Mouse (Mus musculus): ENCODE measurements at regions not wholly inside any gene's neighbourhood (a gene's known extent, or its start where the extent isn't known, plus 50 kb on each side); places are given as distances from the start of the nearest gene placed in this dataset.

DNA sequence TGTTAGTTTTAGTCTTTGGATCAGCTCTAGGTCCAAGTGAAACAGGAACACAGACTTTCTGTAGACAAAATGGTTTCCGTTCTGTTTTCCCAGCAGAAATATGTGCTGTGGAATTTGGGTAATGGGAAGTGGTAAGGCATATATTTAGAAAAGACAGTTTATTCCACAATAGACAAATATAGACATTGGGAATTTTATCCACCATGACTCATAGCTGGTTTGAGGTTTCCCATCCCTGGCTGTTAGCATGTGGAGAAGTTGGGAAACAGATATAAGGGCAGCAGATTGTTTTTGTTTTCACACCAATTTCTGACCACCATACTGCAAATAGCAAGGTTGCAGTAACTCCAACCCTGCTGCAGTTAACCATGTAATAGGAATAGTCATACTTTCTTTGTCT, 385.0 kb upstream of the Adam34 start:
- Histone ChIP-seq H3K4me1 (ENCODE audit: control insufficient read depth, insufficient read depth, low read length) (no peaks in the 10 kb centered on the region), H3K9ac (ENCODE audit: low read depth, low read length) (no peak overlapping the region), H3K9me3 (ENCODE audit: control insufficient read depth, low read length) (no peaks in the 10 kb centered on the region), H3K4me3 (ENCODE audit: low read depth, low read length) (no peak overlapping the region), H3K36me3 (ENCODE audit: control insufficient read depth, insufficient read depth, low read length) (no peaks in the 10 kb centered on the region), H3K4me2 (ENCODE audit: low read depth, low read length) (no peak overlapping the region), H3K27ac (replicated peaks; ENCODE audit: low read depth, low read length) (no peak overlapping the region), H3K27me3 (replicated peaks; ENCODE audit: control insufficient read depth, insufficient read depth, low read length) (no peaks in the 10 kb centered on the region)
- peak; percentile 49 for DNase-seq (ENCODE audit: low spot score)
- 67% methylated on average over 1 of the region's 1 CpGs for WGBS
- ATAC-seq (ENCODE audit: low read depth), result no peak

DNA sequence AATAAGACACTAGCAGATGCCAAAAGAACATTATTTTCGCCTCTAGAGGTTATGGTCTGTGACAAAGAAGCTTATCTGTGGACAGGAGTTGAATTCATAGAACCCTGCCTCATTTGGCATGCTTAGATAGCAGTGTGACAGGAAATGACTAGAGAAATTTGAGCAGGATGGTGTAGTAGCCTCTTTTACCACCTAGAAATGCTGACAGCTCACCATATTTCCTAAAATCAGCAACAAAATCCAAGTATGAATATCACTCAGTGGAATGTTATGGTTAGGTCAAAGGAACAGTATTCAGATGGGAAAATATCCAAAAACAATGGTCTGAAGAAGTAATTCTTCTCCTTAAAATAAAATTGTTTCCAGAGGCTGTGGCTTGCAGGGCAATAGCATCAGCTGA, 383.6 kb upstream of the Adam34 start:
- H3K4me2 ChIP-seq (ENCODE audit: low read depth, low read length), result no peak overlapping the region
- ATAC-seq (ENCODE audit: low read depth) (no peak), DNase-seq (ENCODE audit: low spot score) (no peak)
- 71% methylated on average over 1 of the region's 1 CpGs for WGBS
- no peaks in the 10 kb centered on the region for H3K36me3 ChIP-seq (ENCODE audit: control insufficient read depth, insufficient read depth, low read length)
- no peak overlapping the region for H3K27ac ChIP-seq (replicated peaks; ENCODE audit: low read depth, low read length)
- H3K4me3 ChIP-seq (ENCODE audit: low read depth, low read length), result no peak overlapping the region
- no peaks in the 10 kb centered on the region for H3K9me3 ChIP-seq (ENCODE audit: control insufficient read depth, low read length)
- no peak overlapping the region for H3K9ac ChIP-seq (ENCODE audit: low read depth, low read length)
- H3K27me3 ChIP-seq (replicated peaks; ENCODE audit: control insufficient read depth, insufficient read depth, low read length), result no peaks in the 10 kb centered on the region
- H3K4me1 ChIP-seq (ENCODE audit: control insufficient read depth, insufficient read depth, low read length), result no peaks in the 10 kb centered on the region

DNA sequence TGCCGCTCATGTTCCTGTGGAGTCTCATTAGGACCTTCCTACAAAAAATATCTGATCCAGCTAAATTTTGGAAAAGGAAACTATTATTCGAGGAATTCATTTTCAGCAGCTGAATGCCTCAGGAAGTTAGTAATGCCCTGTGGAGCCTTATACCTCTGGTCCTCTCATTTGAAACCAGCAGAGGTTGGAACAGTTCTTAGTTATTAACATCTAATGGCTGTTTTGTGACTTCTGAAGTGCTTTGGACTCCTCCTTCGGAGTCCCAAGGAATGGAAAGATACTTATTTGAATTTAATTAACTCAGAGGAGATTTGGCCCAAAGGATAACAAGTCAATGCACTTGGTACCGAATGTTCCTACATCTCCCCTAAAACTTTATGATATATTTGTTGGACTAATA, 372.2 kb upstream of the Adam34 start:
- WGBS, result 67% methylated on average over 4 of the region's 4 CpGs
- DNase-seq (ENCODE audit: low spot score) (no peak), ATAC-seq (ENCODE audit: low read depth) (no peak)
- H3K4me1 ChIP-seq (ENCODE audit: control insufficient read depth, insufficient read depth, low read length), result 0 out of 2 replicates have a peak, but pooled peaks cover 3% of the 10 kb centered on the region
- no peaks in the 10 kb centered on the region for H3K9me3 ChIP-seq (ENCODE audit: control insufficient read depth, low read length)
- H3K9ac ChIP-seq (ENCODE audit: low read depth, low read length), result no peak overlapping the region
- H3K4me2 ChIP-seq (ENCODE audit: low read depth, low read length), result no peak overlapping the region
- no peaks in the 10 kb centered on the region for H3K27me3 ChIP-seq (replicated peaks; ENCODE audit: control insufficient read depth, insufficient read depth, low read length)
- H3K36me3 ChIP-seq (ENCODE audit: control insufficient read depth, insufficient read depth, low read length), result no peaks in the 10 kb centered on the region
- no peak overlapping the region for H3K27ac ChIP-seq (replicated peaks; ENCODE audit: low read depth, low read length)
- no peak overlapping the region for H3K4me3 ChIP-seq (ENCODE audit: low read depth, low read length)

DNA sequence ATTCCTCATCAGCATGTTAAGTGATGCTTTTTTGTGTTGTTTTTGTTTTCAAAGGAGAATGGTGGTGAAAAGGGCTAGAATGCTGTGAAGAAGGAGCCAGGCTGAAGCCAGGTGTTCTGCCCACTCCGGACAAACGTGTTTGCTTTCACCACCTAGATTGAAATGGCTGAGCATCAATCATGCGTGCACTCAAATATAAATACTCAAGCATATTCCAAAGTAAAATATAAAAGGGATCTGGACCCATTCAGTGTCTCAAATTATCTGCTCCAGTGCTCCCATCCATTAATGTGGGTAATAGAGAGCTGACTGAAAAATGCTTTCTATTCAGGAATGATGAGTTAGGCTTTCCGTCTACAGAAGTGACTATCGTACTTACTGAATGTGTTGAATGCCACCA, 349.0 kb upstream of the Adam34 start:
- no peaks in the 10 kb centered on the region for H3K4me1 ChIP-seq (ENCODE audit: control insufficient read depth, insufficient read depth, low read length)
- no peaks in the 10 kb centered on the region for H3K27me3 ChIP-seq (replicated peaks; ENCODE audit: control insufficient read depth, insufficient read depth, low read length)
- ATAC-seq (ENCODE audit: low read depth) (no peak), DNase-seq (ENCODE audit: low spot score) (no peak)
- H3K4me3 ChIP-seq (ENCODE audit: low read depth, low read length), result no peak overlapping the region
- H3K9me3 ChIP-seq (ENCODE audit: control insufficient read depth, low read length), result no peaks in the 10 kb centered on the region
- H3K9ac ChIP-seq (ENCODE audit: low read depth, low read length), result no peak overlapping the region
- WGBS, result 77% methylated on average over 5 of the region's 5 CpGs
- no peak overlapping the region for H3K4me2 ChIP-seq (ENCODE audit: low read depth, low read length)
- no peaks in the 10 kb centered on the region for H3K36me3 ChIP-seq (ENCODE audit: control insufficient read depth, insufficient read depth, low read length)
- no peak overlapping the region for H3K27ac ChIP-seq (replicated peaks; ENCODE audit: low read depth, low read length)

DNA sequence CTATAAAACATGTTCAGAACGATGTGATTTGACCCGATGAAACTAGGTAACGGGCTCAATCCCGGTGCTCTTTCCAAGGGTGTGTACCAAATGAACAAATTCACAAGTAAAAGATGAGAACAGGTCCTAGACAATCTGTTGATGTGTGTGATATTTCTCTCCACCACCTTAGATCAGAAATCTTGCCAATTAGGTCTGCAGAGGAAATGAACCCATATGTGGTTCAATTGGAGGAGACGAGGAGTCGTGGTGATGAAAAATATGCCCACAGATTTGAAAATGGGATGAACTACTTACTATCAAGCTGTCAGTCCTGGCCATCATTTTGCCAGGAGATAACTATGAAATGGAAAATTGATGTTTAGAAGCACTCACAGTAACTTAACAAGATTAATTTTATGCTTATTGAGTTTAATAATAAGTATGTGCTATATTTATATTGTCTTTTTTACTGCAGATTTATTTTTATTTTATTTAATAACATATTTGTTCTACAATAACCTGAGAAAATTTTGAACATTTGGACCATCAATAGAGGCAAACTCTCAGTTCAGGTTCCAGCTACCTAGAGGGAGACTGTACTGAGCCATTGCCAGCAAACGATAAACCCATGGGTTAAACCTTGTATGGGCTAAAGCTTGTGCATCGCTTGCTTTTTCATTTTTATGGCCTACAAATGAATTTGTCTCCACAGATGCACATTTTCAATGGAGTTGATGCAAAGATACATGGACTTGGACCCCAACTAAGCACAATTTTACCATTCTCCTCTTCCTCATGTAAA, 332.9 kb upstream of the Adam34 start:
- DNase-seq (ENCODE audit: low spot score), result no peak
- H3K9ac ChIP-seq (ENCODE audit: low read depth, low read length), result no peak overlapping the region

DNA sequence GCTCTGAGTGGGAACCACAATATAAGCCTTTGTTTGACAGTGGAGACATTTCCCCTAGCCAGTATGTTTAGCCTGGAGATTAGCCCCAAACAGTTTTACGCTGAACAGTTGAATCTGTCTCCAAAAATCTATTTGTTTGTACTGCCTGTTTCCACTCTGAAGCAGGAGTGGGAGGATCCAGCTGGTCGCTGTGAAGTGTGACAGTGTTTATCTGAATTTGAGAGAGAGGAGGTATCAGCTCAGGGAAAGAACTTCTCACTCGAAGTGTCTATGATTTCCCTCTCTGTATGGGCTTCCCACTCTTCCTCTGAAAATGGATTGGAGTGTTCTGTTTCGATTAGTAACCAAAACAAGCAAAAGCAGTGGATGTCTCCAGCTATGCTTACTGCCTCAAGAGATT, 324.4 kb upstream of the Adam34 start:
- 46% methylated on average over 4 of the region's 4 CpGs for WGBS
- Histone ChIP-seq H3K4me2 (ENCODE audit: low read depth, low read length) (no peak overlapping the region), H3K27ac (replicated peaks; ENCODE audit: low read depth, low read length) (no peak overlapping the region), H3K27me3 (replicated peaks; ENCODE audit: control insufficient read depth, insufficient read depth, low read length) (no peaks in the 10 kb centered on the region), H3K4me1 (ENCODE audit: control insufficient read depth, insufficient read depth, low read length) (no peaks in the 10 kb centered on the region), H3K36me3 (ENCODE audit: control insufficient read depth, insufficient read depth, low read length) (no peaks in the 10 kb centered on the region), H3K4me3 (ENCODE audit: low read depth, low read length) (no peak overlapping the region), H3K9ac (ENCODE audit: low read depth, low read length) (no peak overlapping the region), H3K9me3 (ENCODE audit: control insufficient read depth, low read length) (no peaks in the 10 kb centered on the region)
- DNase-seq (ENCODE audit: low spot score), result no peak
- no peak for ATAC-seq (ENCODE audit: low read depth)

More for the DNA sequence above, 332.9 kb upstream of the Adam34 start:
- Histone ChIP-seq H3K27me3 (replicated peaks; ENCODE audit: control insufficient read depth, insufficient read depth, low read length) (no peaks in the 10 kb centered on the region), H3K27ac (replicated peaks; ENCODE audit: low read depth, low read length) (no peak overlapping the region), H3K4me1 (ENCODE audit: control insufficient read depth, insufficient read depth, low read length) (no peaks in the 10 kb centered on the region), H3K4me2 (ENCODE audit: low read depth, low read length) (no peak overlapping the region), H3K9me3 (ENCODE audit: control insufficient read depth, low read length) (no peaks in the 10 kb centered on the region), H3K4me3 (ENCODE audit: low read depth, low read length) (no peak overlapping the region), H3K36me3 (ENCODE audit: control insufficient read depth, insufficient read depth, low read length) (no peaks in the 10 kb centered on the region)
- WGBS, result 88% methylated on average over 8 of the region's 8 CpGs
- no peak for ATAC-seq (ENCODE audit: low read depth)

DNA sequence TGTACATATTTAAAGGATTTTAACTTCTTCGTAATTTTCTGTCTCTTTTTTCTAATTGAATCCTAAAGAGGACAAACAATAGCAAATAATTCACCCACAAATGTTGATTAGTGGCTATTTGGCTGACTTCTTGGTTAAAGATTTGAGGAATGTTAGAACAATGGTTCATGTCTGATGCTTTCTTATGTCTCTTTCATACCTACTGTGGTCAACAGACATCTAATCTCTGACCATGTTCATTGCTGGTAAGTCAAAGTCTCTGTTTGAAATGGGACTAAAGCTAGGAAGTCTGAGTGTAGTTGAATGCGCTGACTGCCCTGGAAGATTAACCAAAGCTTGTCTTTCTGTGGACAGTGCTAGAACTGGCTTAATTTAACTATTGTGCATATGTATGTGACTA, 321.5 kb upstream of the Adam34 start:
- no peaks in the 10 kb centered on the region for H3K4me1 ChIP-seq (ENCODE audit: control insufficient read depth, insufficient read depth, low read length)
- DNase-seq (ENCODE audit: low spot score) (no peak), ATAC-seq (ENCODE audit: low read depth) (no peak)
- H3K9ac ChIP-seq (ENCODE audit: low read depth, low read length), result no peak overlapping the region
- no peaks in the 10 kb centered on the region for H3K9me3 ChIP-seq (ENCODE audit: control insufficient read depth, low read length)
- H3K27me3 ChIP-seq (replicated peaks; ENCODE audit: control insufficient read depth, insufficient read depth, low read length), result no peaks in the 10 kb centered on the region
- no peak overlapping the region for H3K27ac ChIP-seq (replicated peaks; ENCODE audit: low read depth, low read length)
- no peak overlapping the region for H3K4me2 ChIP-seq (ENCODE audit: low read depth, low read length)
- H3K4me3 ChIP-seq (ENCODE audit: low read depth, low read length), result no peak overlapping the region
- no peaks in the 10 kb centered on the region for H3K36me3 ChIP-seq (ENCODE audit: control insufficient read depth, insufficient read depth, low read length)
- WGBS, result 82% methylated on average over 2 of the region's 2 CpGs

DNA sequence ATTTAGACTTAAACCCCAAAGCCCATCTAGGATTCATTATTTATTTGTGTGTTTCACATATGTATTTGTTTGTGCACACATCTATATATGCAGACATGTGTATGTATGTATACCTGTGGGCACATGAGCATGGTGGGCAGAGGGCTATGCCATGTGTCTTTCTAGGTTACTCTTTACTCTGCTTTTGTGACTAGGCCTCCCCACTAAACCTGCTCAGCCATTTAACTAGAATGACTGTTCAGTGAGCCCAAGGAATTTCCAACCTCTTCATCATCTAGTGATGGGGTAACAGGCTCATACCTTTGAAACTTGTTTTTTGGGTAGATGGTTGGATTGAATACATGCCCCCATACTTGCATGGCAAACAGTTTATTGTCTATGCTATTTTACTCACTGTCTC, 321.1 kb upstream of the Adam34 start:
- no peak overlapping the region for H3K9ac ChIP-seq (ENCODE audit: low read depth, low read length)
- H3K4me2 ChIP-seq (ENCODE audit: low read depth, low read length), result no peak overlapping the region
- no peak overlapping the region for H3K27ac ChIP-seq (replicated peaks; ENCODE audit: low read depth, low read length)
- H3K36me3 ChIP-seq (ENCODE audit: control insufficient read depth, insufficient read depth, low read length), result no peaks in the 10 kb centered on the region
- no peak overlapping the region for H3K4me3 ChIP-seq (ENCODE audit: low read depth, low read length)
- no peaks in the 10 kb centered on the region for H3K27me3 ChIP-seq (replicated peaks; ENCODE audit: control insufficient read depth, insufficient read depth, low read length)
- ATAC-seq (ENCODE audit: low read depth), result no peak
- no peaks in the 10 kb centered on the region for H3K4me1 ChIP-seq (ENCODE audit: control insufficient read depth, insufficient read depth, low read length)
- no peak for DNase-seq (ENCODE audit: low spot score)
- no peaks in the 10 kb centered on the region for H3K9me3 ChIP-seq (ENCODE audit: control insufficient read depth, low read length)

DNA sequence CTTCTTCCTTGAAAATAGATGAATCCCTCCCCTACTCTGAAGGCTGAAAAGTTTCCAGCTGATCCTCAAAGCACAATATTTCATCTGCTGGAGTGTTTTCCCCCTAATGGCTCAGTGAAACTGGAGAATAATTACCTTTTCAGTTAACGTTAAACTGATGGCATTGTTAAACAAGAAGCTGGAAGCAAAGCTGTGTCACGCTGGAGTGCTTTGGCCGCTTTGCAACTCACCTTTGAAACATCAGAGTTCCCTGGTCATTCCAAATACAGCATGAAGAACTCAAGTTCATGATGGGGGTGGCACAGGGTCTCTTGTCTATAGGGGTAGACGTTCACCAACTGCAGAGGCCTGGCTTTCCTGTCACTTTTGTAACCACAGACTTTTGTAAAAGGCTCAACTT, 317.9 kb upstream of the Adam34 start:
- Histone ChIP-seq H3K36me3 (ENCODE audit: control insufficient read depth, insufficient read depth, low read length) (no peaks in the 10 kb centered on the region), H3K4me1 (ENCODE audit: control insufficient read depth, insufficient read depth, low read length) (no peaks in the 10 kb centered on the region), H3K9ac (ENCODE audit: low read depth, low read length) (no peak overlapping the region), H3K9me3 (ENCODE audit: control insufficient read depth, low read length) (no peaks in the 10 kb centered on the region), H3K27me3 (replicated peaks; ENCODE audit: control insufficient read depth, insufficient read depth, low read length) (no peaks in the 10 kb centered on the region), H3K4me2 (ENCODE audit: low read depth, low read length) (no peak overlapping the region), H3K4me3 (ENCODE audit: low read depth, low read length) (no peak overlapping the region), H3K27ac (replicated peaks; ENCODE audit: low read depth, low read length) (no peak overlapping the region)
- DNase-seq (ENCODE audit: low spot score) (no peak), ATAC-seq (ENCODE audit: low read depth) (no peak)
- WGBS, result 51% methylated on average over 4 of the region's 4 CpGs

Measured in embryonic facial prominence, embryonic 14.5 days (tissue).